In genomic region chr10:66593001-66593400, GRCm38 (mm10) we compare ENCODE assay signal across 23 mouse cellular contexts.
DNase-seq lines count a peak whose midpoint lies in the region; ATAC-seq and TF ChIP-seq lines count a peak whose summit lies in the region.
"Had no signal": no experiment of that assay in that cellular context is flagged by ENCODE, and none has a peak within 500 bp of the region (broad histone marks: within the 10 kb centered on the region; RNA-seq: fewer than 3 reads in every experiment).

No protein-coding gene starts in this region.

- no peak for ATAC-seq in kidney, postnatal 0 days (replicated peaks; ENCODE audit: low FRiP score, low read depth)
- ATAC-seq: forebrain, embryonic 14.5 days; hindbrain, embryonic 16.5 days; inflammation-experienced regulatory T-cells, adult 6 months had no signal

- no peaks in the 10 kb centered on the region for H3K27me3 ChIP-seq in kidney, postnatal 0 days (ENCODE audit: insufficient read depth, low read length)
- H3K27me3 ChIP-seq: embryonic facial prominence, embryonic 15.5 days; hindbrain, embryonic 12.5 days; kidney, embryonic 15.5 days had no signal

- no peak overlapping the region for H3K4me2 ChIP-seq in kidney, postnatal 0 days (ENCODE audit: low read length)
- H3K4me2 ChIP-seq: embryonic facial prominence, embryonic 15.5 days; hindbrain, embryonic 12.5 days; kidney, embryonic 15.5 days had no signal

- DNase-seq in gastrocnemius, postnatal 25 days: peak; percentile 9
- DNase-seq in gastrocnemius, adult 2 months: no peak
- DNase-seq in heart, adult 8-10 months (ENCODE audit: low spot score): peak; percentile 9
- no peak for DNase-seq in heart, postnatal 25 days (ENCODE audit: low spot score)
- DNase-seq in kidney, postnatal 0 days (ENCODE audit: low spot score): peak; percentile 12
- no peak for DNase-seq in kidney, adult 18-20 months
- DNase-seq in right cerebral cortex, postnatal 25 days: no peak
- DNase-seq: adrenal gland, adult 2 months; adrenal gland, postnatal 25 days; cerebellum, adult 18-20 months; cerebellum, adult 9-11 months; cerebellum, postnatal 36 days; gastrocnemius, postnatal 36 days; heart, postnatal 4 days; kidney, adult 2 months had no signal

- no peak overlapping the region for H3K4me3 ChIP-seq in gastrocnemius, adult 2 months
- H3K4me3 ChIP-seq in kidney, postnatal 0 days (replicated peaks; ENCODE audit: low read depth, low read length): no peak overlapping the region
- H3K4me3 ChIP-seq: embryonic facial prominence, embryonic 15.5 days; erythroblast, embryonic 14.5 days; forebrain, embryonic 10.5 days; hindbrain, embryonic 12.5 days; kidney, embryonic 15.5 days had no signal

- no peak overlapping the region for H3K9ac ChIP-seq in kidney, postnatal 0 days (ENCODE audit: low read depth, low read length)
- H3K9ac ChIP-seq: embryonic facial prominence, embryonic 15.5 days; hindbrain, embryonic 12.5 days; kidney, embryonic 15.5 days had no signal

- no peaks in the 10 kb centered on the region for H3K36me3 ChIP-seq in kidney, postnatal 0 days (ENCODE audit: insufficient read depth, low read length)
- H3K36me3 ChIP-seq: embryonic facial prominence, embryonic 15.5 days; forebrain, embryonic 10.5 days; hindbrain, embryonic 12.5 days; kidney, embryonic 15.5 days had no signal

- no peaks in the 10 kb centered on the region for H3K9me3 ChIP-seq in kidney, postnatal 0 days (replicated peaks; ENCODE audit: low read length)
- H3K9me3 ChIP-seq: embryonic facial prominence, embryonic 15.5 days; forebrain, embryonic 10.5 days; hindbrain, embryonic 12.5 days; kidney, embryonic 15.5 days had no signal

- H3K4me1 ChIP-seq in kidney, postnatal 0 days (replicated peaks; ENCODE audit: insufficient read depth, low read length): no peaks in the 10 kb centered on the region
- H3K4me1 ChIP-seq: embryonic facial prominence, embryonic 15.5 days; forebrain, embryonic 10.5 days; hindbrain, embryonic 12.5 days; kidney, embryonic 15.5 days had no signal

- WGBS in kidney, postnatal 0 days: 39% methylated on average over 3 of the region's 3 CpGs

- no peak for TF ChIP-seq CTCF in gastrocnemius, adult 2 months (IDR thresholded peaks at IDR 0.05)
- no peak for TF ChIP-seq CTCF in kidney, postnatal 0 days (IDR thresholded peaks at IDR 0.05; ENCODE audit: low read depth)

- no peak overlapping the region for H3K27ac ChIP-seq in gastrocnemius, adult 2 months
- no peak overlapping the region for H3K27ac ChIP-seq in kidney, postnatal 0 days
- H3K27ac ChIP-seq: embryonic facial prominence, embryonic 15.5 days; forebrain, embryonic 10.5 days; hindbrain, embryonic 12.5 days; kidney, embryonic 15.5 days had no signal

- intact Hi-C loops in gastrocnemius, adult 2 months (cut with DNase I): no loop called here
- intact Hi-C loops in heart, postnatal 25 days (cut with DNase I): loop anchor here (5.0 kb wide), 1 partner anchor 94 kb away; no protein-coding TSS in a partner anchor

Comparison
In these comparisons a context has a peak if more than half of its experiments do, and no peak if none do; other contexts are left out.
1. DNase-seq: peak in gastrocnemius, postnatal 25 days (single experiment), heart, adult 8-10 months (single experiment) and kidney, postnatal 0 days (single experiment); none in gastrocnemius, adult 2 months (single experiment), heart, postnatal 25 days (single experiment), kidney, adult 18-20 months (single experiment) and right cerebral cortex, postnatal 25 days (single experiment).